Mouse (Mus musculus) urinary bladder, adult 18-20 months (tissue): ENCODE measurements around the gene Atp8a1.
"Not testable (repeated sequence)": the region's sequence is repeated elsewhere in the genome, so short reads cannot be mapped to it uniquely, and the experiment has no call there.

Experiments
- DNase-seq, 2 experiments: peaks; one replicate each; pipeline ENCODE4 v3.0.0; 2022; ENCODE audit warnings: low spot score in 2 of 2, mixed read lengths in 2 of 2

Atp8a1 gene

GRCm38 (mm10) chr5:67826935-67827334, 20.3 kb downstream of the Atp8a1 start:
- DNase-seq, result no peak

- no peak for DNase-seq
Observed at GRCm38 (mm10) chr5:67826278-67826677, 21.0 kb downstream of the Atp8a1 start.

GRCm38 (mm10) chr5:67824600-67824999, 22.6 kb downstream of the Atp8a1 start:
- DNase-seq, result no peak

- no peak for DNase-seq
Observed at GRCm38 (mm10) chr5:67823771-67824170, 23.5 kb downstream of the Atp8a1 start.

GRCm38 (mm10) chr5:67822619-67823018, 24.6 kb downstream of the Atp8a1 start:
- no peak for DNase-seq

- no peak for DNase-seq
Observed at GRCm38 (mm10) chr5:67821987-67822401, 25.2 kb downstream of the Atp8a1 start.

GRCm38 (mm10) chr5:67821185-67821584, 26.0 kb downstream of the Atp8a1 start:
- no peak for DNase-seq

GRCm38 (mm10) chr5:67819451-67819850, 27.8 kb downstream of the Atp8a1 start:
- no peak for DNase-seq

- peak in 1 of 2 experiments; percentile 9 for DNase-seq
Observed at GRCm38 (mm10) chr5:67815572-67816325, 31.5 kb downstream of the Atp8a1 start.

GRCm38 (mm10) chr5:67815060-67815459, 32.2 kb downstream of the Atp8a1 start:
- DNase-seq, result not testable (repeated sequence)

- no peak for DNase-seq
Observed at GRCm38 (mm10) chr5:67814437-67814965, 32.7 kb downstream of the Atp8a1 start.

GRCm38 (mm10) chr5:67813334-67813733, 33.9 kb downstream of the Atp8a1 start:
- DNase-seq, result no peak

GRCm38 (mm10) chr5:67802174-67803030, 44.8 kb downstream of the Atp8a1 start:
- DNase-seq, result no peak

- no peak for DNase-seq
Observed at GRCm38 (mm10) chr5:67800801-67801200, 46.4 kb downstream of the Atp8a1 start.

- no peak for DNase-seq
Observed at GRCm38 (mm10) chr5:67799785-67800184, 47.4 kb downstream of the Atp8a1 start.

- no peak for DNase-seq
Observed at GRCm38 (mm10) chr5:67798348-67798747, 48.9 kb downstream of the Atp8a1 start.

GRCm38 (mm10) chr5:67797006-67797958, 50.0 kb downstream of the Atp8a1 start:
- DNase-seq, result no peak

- no peak for DNase-seq
Observed at GRCm38 (mm10) chr5:67794129-67794800, 53.0 kb downstream of the Atp8a1 start.

- peak in 1 of 2 experiments; percentile 8 for DNase-seq
Observed at GRCm38 (mm10) chr5:67782775-67783174, 64.5 kb downstream of the Atp8a1 start.

GRCm38 (mm10) chr5:67778026-67778425, 69.2 kb downstream of the Atp8a1 start:
- peak in 1 of 2 experiments; percentile 16 for DNase-seq

- DNase-seq, result no peak
Observed at GRCm38 (mm10) chr5:67774186-67774585, 73.0 kb downstream of the Atp8a1 start.
